Mouse (Mus musculus) limb, embryonic 15.5 days (tissue): Measurements from ENCODE around the gene Slc15a2. TPM values are rescaled to one million over a fixed set of nuclear protein-coding genes. Genes with fewer than 3 reads are reported as not detected.

Experiments used
- ATAC-seq: fragments of 200-750 bp; cut with Nextera tagmentation; 2 replicates; pipeline ENCODE4 v1.8.0; 2017; ENCODE audit warnings: low read depth, moderate TSS enrichment; ENCODE audit not compliant: insufficient number of reproducible peaks, low FRiP score, low TSS enrichment
- H3K27ac ChIP-seq: fragments of 300-500 bp; sonication (generic); 2 replicates; pipeline ENCODE4 v1.5.1; 2015; ENCODE audit warnings: moderate library complexity, mild to moderate bottlenecking, inconsistent platforms
- H3K27me3 ChIP-seq: fragments of 300-500 bp; sonication (generic); 2 replicates; pipeline ENCODE4 v1.6.1; 2015; ENCODE audit warnings: inconsistent platforms
- H3K36me3 ChIP-seq: fragments of 300-500 bp; sonication (generic); 2 replicates; pipeline ENCODE4 v1.6.1; 2015; ENCODE audit warnings: inconsistent platforms
- H3K4me1 ChIP-seq: fragments of 300-500 bp; sonication (generic); 2 replicates; pipeline ENCODE4 v1.6.1; 2015; ENCODE audit warnings: inconsistent platforms
- H3K4me2 ChIP-seq: fragments of 300-500 bp; sonication (generic); 2 replicates; pipeline ENCODE4 v1.6.1; 2015; ENCODE audit warnings: mild to moderate bottlenecking, inconsistent platforms
- H3K4me3 ChIP-seq: fragments of 300-500 bp; sonication (generic); 2 replicates; pipeline ENCODE4 v1.5.1; 2015; ENCODE audit warnings: mild to moderate bottlenecking, inconsistent platforms
- H3K9ac ChIP-seq: fragments of 300-500 bp; sonication (generic); 2 replicates; pipeline ENCODE4 v1.6.1; 2015; ENCODE audit warnings: inconsistent platforms
- H3K9me3 ChIP-seq: fragments of 300-500 bp; sonication (generic); 2 replicates; pipeline ENCODE4 v1.6.1; 2016; ENCODE audit warnings: inconsistent platforms
- WGBS: fragments of 180-500 bp; shearing (Covaris S2); methylation state at CpG from one replicate; pipeline ENCODE4 v1.1.7; 2015; 5-methylcytosine and 5-hydroxymethylcytosine counted together
- polyA plus RNA-seq: library from polyadenylated mRNA; unstranded; fragments of >200 nt; fragmentation: Nextera tagmentation; extraction: Ambion mirVana; gene quantifications from 2 replicates; pipeline ENCODE4 v1.2.1, GENCODE M21; 2015

Slc15a2 gene
- polyA plus RNA-seq, 1 experiment from 2014 or later, result 4.9 TPM

DNA sequence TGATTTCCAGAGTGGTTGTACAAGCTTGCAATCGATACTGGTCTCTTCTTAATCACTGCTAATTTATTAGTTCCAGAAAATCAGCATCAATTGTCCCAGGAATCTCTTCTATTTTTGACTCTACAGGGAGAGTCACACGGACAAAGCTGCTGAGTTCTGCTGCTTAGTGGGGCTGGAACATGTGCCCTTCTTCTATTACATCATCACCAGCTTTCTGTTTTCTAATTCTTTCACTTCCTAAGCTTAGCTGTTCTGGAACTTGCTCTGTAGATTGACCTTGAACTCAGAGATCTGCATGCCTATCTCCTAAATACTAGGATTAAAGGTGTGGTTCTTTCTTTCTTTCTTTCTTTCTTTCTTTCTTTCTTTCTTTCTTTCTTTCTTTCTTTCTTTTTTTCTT is 13.6 kb upstream of the Slc15a2 start:
- Histone ChIP-seq H3K9ac (no peak overlapping the region), H3K27ac (no peak overlapping the region), H3K36me3 (no peaks in the 10 kb centered on the region), H3K4me1 (no peaks in the 10 kb centered on the region), H3K4me3 (no peak overlapping the region), H3K4me2 (no peak overlapping the region), H3K9me3 (no peaks in the 10 kb centered on the region), H3K27me3 (no peaks in the 10 kb centered on the region)
- WGBS, result 70% methylated on average over 2 of the region's 2 CpGs
- no peak for ATAC-seq

DNA sequence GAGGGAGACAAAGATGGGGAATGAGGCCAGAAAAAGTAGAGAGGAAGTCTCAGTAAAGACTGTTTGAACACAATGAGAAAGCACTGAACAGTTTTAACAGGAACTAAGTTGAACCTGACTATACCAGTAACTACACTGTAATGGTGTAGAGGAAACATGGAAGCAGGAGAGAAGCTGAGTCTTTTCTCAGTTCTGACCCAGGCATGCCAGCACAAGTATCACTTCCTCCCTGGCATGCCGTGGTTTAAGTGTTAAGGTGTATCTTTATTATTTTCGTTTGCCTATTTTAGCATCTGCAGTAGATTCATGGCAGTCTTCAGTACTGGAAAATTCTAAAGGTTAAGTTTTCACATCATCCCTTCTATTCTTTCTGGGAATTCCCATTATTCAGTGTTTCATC is 10.2 kb upstream of the Slc15a2 start:
- no peaks in the 10 kb centered on the region for H3K9me3 ChIP-seq
- H3K36me3 ChIP-seq, result no peaks in the 10 kb centered on the region
- no peak overlapping the region for H3K9ac ChIP-seq
- H3K4me1 ChIP-seq, result no peaks in the 10 kb centered on the region
- ATAC-seq, result no peak
- no peak overlapping the region for H3K4me3 ChIP-seq
- no peaks in the 10 kb centered on the region for H3K27me3 ChIP-seq
- no peak overlapping the region for H3K4me2 ChIP-seq
- WGBS, result 63% methylated on average over 2 of the region's 2 CpGs
- no peak overlapping the region for H3K27ac ChIP-seq

DNA sequence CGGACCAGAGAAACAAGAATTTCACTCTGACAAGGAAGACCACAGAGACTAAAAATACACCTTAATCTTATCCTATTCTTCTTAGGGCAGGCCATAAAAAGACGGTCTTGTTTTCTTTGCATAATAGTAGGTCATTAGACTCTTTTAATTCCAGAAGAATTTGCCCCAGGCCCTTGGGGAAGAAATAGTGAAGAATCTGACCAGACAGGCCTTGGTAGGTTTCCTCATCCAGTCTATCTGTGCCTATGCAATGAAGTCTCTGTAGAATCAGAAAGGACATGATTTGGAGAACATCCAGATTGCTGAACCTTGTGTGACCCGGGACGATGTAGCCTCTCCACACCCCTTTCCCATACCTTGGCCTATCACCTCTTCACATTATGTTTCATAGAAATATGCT is 5.4 kb upstream of the Slc15a2 start:
- WGBS, result 79% methylated on average over 4 of the region's 4 CpGs
- no peak overlapping the region for H3K4me2 ChIP-seq
- H3K9me3 ChIP-seq, result no peaks in the 10 kb centered on the region
- no peaks in the 10 kb centered on the region for H3K27me3 ChIP-seq
- no peak overlapping the region for H3K27ac ChIP-seq
- H3K4me1 ChIP-seq, result no peaks in the 10 kb centered on the region
- H3K9ac ChIP-seq, result no peak overlapping the region
- H3K36me3 ChIP-seq, result no peaks in the 10 kb centered on the region
- no peak overlapping the region for H3K4me3 ChIP-seq
- no peak for ATAC-seq

DNA sequence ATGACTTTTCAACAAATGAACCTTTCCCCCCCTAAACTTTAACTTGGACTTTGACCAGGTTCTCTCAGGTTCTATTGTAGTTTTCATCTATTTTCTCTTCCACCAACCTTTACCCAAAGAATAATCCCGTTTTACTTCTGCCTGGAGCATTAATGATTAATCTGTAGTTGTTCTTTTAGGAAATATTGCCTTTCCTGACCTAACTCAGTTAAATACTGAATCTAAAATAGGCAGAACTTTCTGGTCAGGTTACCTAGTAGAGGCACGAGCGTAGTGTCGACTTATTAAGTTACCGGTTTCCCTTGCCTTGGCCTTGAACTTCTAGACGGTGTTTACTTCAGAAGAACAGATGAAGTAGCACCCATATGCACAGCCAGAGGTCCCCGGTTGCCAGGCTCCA is 1.7 kb upstream of the Slc15a2 start:
- Histone ChIP-seq H3K4me2 (no peak overlapping the region), H3K27ac (no peak overlapping the region), H3K9ac (no peak overlapping the region), H3K36me3 (no peaks in the 10 kb centered on the region), H3K4me1 (peaks cover 6% of the 10 kb centered on the region), H3K4me3 (no peak overlapping the region), H3K9me3 (no peaks in the 10 kb centered on the region), H3K27me3 (no peaks in the 10 kb centered on the region)
- ATAC-seq, result no peak
- WGBS, result 86% methylated on average over 7 of the region's 7 CpGs

DNA sequence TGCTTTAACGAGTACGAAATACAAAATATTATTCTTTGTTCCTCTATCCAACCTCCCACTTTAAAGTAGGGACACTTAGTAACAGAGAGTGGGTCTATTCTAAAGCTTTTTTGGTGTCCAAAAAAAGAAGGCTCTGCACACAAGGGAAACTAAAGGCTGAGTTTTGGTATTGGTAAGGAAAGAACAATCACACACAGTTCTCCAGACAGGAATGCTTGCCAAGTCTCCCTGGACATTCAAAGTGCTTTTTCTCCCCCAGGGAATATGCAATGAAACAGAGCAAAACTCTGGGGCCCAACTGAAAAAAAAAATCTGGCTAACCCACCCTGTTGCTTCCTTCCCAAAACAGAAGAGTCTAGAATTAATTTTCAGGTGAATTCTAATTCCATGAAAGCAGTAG is 616 bp downstream of the Slc15a2 start:
- Histone ChIP-seq H3K9ac (no peak overlapping the region), H3K4me1 (peaks cover 6% of the 10 kb centered on the region), H3K4me3 (no peak overlapping the region), H3K36me3 (no peaks in the 10 kb centered on the region), H3K9me3 (no peaks in the 10 kb centered on the region), H3K27ac (no peak overlapping the region), H3K27me3 (no peaks in the 10 kb centered on the region), H3K4me2 (no peak overlapping the region)
- ATAC-seq, result no peak
- 88% methylated on average over 2 of the region's 2 CpGs for WGBS

DNA sequence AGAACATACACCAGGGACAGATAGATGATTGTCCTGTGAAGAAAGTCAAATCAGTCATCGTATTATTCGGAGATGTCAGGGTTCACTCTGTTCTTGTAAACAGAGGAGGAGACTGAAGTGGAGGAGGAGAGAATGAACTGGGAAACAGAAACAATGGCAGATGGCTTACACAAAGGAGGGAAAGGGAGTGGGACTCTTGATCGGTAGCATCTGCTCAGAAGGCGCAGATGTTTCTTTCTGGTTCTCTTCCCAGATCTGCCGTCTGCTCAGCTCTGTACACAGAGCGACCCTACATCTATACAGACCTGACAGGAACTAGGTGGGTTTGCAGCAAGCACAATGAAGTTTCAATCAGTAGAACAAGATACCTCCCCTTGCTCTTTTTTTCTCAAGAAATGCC is 9.1 kb downstream of the Slc15a2 start:
- no peaks in the 10 kb centered on the region for H3K9me3 ChIP-seq
- no peaks in the 10 kb centered on the region for H3K4me1 ChIP-seq
- no peak overlapping the region for H3K27ac ChIP-seq
- H3K36me3 ChIP-seq, result no peaks in the 10 kb centered on the region
- H3K9ac ChIP-seq, result no peak overlapping the region
- no peak overlapping the region for H3K4me3 ChIP-seq
- WGBS, result 82% methylated on average over 6 of the region's 6 CpGs
- no peak for ATAC-seq
- H3K4me2 ChIP-seq, result no peak overlapping the region
- H3K27me3 ChIP-seq, result no peaks in the 10 kb centered on the region

DNA sequence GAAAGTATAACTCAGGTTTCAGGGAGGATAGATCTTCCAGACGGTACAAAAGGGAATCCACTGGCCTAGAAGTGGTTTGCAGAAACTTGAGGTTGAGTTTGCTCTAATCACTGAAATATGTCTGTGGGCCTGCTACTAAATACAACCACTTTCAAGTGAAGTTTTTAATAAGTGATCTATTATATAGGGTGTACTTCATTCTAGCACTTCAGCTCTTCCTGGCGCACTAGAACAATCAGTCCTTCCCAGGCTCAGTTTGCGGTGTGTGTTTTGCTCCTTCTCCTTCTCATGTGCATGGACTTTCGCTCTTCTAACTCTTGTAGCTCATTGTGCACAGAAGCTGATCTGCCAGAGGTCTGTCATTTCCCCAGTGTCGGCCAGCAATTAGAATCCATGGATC is 11.8 kb downstream of the Slc15a2 start:
- Histone ChIP-seq H3K27ac (no peak overlapping the region), H3K9ac (no peak overlapping the region), H3K4me2 (no peak overlapping the region), H3K4me3 (no peak overlapping the region), H3K36me3 (no peaks in the 10 kb centered on the region), H3K9me3 (no peaks in the 10 kb centered on the region), H3K27me3 (no peaks in the 10 kb centered on the region), H3K4me1 (no peaks in the 10 kb centered on the region)
- WGBS, result 89% methylated on average over 5 of the region's 5 CpGs
- ATAC-seq, result no peak

DNA sequence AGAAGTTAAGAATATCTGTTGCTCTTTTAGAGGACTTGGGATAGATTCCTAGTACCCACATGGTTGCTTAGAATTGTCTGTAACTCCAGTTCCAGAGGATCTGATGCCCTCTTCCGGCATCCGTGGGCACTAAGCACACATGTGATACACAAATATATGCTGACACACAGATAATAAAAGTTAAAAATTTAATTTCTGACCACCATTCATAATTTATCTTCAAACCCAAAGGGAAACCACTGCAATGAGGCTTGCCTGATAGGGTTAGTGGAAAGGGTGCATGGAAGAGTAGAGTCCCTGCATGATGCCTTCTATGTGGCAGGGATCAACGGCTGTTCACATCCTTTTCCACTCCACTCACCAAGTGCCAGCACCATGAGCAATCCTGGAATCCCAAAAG is 13.1 kb downstream of the Slc15a2 start:
- ATAC-seq, result no peak
- 95% methylated on average over 3 of the region's 3 CpGs for WGBS
- H3K27ac ChIP-seq, result no peak overlapping the region

DNA sequence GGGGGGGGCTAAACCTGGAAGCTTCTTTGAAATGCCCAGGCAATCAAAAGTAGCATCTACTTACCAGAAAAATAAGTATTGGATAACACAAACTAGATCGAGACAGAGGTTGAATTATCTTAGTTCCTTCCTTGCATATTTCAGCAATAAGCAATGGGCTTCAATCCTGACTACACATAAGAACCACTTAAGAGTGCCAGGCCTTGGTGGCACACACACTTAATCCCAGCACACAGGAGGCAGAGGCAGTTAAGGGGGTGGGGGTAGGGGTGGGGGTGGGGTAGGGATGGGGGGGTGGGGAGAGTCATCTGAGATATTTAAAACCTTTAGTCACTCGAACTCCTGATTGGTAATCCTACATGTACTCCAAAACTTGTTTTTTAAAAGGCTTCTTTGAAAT is 13.5 kb downstream of the Slc15a2 start:
- no peak overlapping the region for H3K9ac ChIP-seq
- H3K4me3 ChIP-seq, result no peak overlapping the region
- no peaks in the 10 kb centered on the region for H3K36me3 ChIP-seq
- ATAC-seq, result no peak
- H3K27me3 ChIP-seq, result no peaks in the 10 kb centered on the region
- no peaks in the 10 kb centered on the region for H3K9me3 ChIP-seq
- H3K4me2 ChIP-seq, result no peak overlapping the region
- WGBS, result 84% methylated on average over 2 of the region's 2 CpGs
- no peak overlapping the region for H3K27ac ChIP-seq
- H3K4me1 ChIP-seq, result no peaks in the 10 kb centered on the region

More for the DNA sequence above, 13.1 kb downstream of the Slc15a2 start:
- H3K4me2 ChIP-seq, result no peak overlapping the region
- H3K4me3 ChIP-seq, result no peak overlapping the region
- no peaks in the 10 kb centered on the region for H3K4me1 ChIP-seq
- H3K36me3 ChIP-seq, result no peaks in the 10 kb centered on the region
- H3K9ac ChIP-seq, result no peak overlapping the region
- no peaks in the 10 kb centered on the region for H3K9me3 ChIP-seq
- no peaks in the 10 kb centered on the region for H3K27me3 ChIP-seq

DNA sequence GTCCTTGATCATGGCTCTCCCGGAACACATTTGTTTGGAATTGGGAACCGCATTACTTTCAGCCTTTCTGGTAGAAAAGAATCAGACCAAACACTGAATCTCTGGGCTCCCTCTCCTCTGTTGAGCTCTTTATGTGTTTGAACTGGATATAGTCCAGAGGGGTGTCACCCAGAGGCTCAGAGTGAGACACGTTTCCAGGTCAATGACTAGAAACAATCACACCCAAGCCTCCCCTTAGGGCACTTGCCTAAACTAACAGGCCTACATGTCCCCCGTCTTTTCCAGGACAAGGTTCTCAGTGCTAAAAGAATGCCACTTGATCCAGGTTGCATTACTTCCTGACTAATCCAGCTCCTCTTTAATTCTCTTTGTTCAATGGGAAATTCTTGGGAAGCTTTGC is 13.9 kb downstream of the Slc15a2 start:
- Histone ChIP-seq H3K36me3 (no peaks in the 10 kb centered on the region), H3K4me2 (no peak overlapping the region), H3K4me3 (no peak overlapping the region), H3K27ac (no peak overlapping the region), H3K4me1 (no peaks in the 10 kb centered on the region), H3K9me3 (no peaks in the 10 kb centered on the region), H3K9ac (no peak overlapping the region), H3K27me3 (no peaks in the 10 kb centered on the region)
- ATAC-seq, result no peak
- 67% methylated on average over 4 of the region's 4 CpGs for WGBS

DNA sequence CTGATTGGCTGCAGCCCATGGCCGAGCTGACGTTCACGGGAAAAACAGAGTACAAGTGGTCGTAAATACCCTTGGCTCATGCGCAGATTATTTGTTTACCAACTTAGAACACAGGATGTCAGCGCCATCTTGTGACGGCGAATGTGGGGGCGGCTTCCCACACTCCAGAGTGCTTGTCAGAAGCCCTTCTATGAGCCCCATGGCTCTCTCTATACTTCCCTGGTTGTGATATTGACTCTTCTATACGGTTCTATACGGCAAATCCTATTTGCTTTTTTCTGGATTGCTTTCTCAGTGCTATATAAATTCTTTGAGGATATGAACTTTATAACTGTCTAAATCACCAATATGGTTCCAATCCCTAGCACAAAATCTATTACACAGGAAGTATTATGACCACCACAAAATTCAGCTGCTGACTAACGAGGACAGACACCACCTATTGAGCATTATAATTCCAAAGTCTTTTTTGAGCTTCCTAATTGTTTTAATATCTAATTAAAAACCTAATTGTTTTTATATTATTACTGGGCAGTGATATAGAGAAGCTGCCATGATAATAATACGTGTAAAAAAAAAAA is 14.5 kb downstream of the Slc15a2 start:
- no peaks in the 10 kb centered on the region for H3K36me3 ChIP-seq
- no peak overlapping the region for H3K4me3 ChIP-seq
- no peaks in the 10 kb centered on the region for H3K9me3 ChIP-seq
- no peak overlapping the region for H3K9ac ChIP-seq
- no peak overlapping the region for H3K27ac ChIP-seq
- no peak for ATAC-seq
- H3K4me1 ChIP-seq, result no peaks in the 10 kb centered on the region
- no peak overlapping the region for H3K4me2 ChIP-seq
- H3K27me3 ChIP-seq, result no peaks in the 10 kb centered on the region
- WGBS, result 80% methylated on average over 9 of the region's 13 CpGs

DNA sequence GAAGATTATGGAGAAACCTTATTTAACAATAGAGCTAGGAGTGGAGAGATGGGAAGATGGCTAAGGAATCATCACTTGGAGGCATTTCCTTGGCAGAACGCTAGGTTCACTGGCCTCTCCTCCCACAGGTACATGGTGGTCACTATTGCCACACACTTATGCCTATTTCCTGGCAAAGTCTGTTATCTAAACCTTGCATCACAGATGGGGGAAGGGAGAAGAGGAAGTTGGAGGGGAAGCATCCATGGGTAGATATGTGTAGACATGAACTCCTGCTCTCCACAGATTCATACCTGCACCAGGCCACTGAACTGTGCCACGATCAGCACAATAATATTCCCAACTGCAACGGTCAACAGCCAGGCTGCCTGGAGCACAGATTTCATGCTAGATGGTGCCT is 32.8 kb downstream of the Slc15a2 start:
- Histone ChIP-seq H3K36me3 (no peaks in the 10 kb centered on the region), H3K4me1 (no peaks in the 10 kb centered on the region), H3K4me3 (no peak overlapping the region), H3K4me2 (no peak overlapping the region), H3K27me3 (no peaks in the 10 kb centered on the region), H3K9me3 (no peaks in the 10 kb centered on the region), H3K9ac (no peak overlapping the region), H3K27ac (no peak overlapping the region)
- 91% methylated on average over 3 of the region's 3 CpGs for WGBS
- ATAC-seq, result no peak

DNA sequence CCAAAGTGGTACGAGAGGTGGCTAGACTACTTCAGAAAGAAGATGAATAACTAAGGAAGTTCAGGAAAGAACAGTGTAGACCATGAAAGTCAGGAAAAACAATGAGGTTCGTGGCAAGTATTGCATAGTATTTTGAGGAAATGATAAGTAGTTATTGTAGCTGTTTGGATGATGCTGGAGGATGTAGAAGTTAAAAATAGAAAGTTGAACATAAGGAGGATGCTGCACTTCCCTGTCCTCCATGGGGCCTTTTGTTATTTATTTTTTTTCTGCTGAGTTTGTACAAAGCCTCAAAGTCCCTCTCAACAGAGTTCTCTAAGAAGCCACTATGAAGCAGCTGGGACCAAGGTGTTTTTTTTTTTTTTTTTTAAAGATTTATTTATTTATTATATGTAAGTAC is 37.0 kb downstream of the Slc15a2 start:
- H3K4me3 ChIP-seq, result no peak overlapping the region
- no peaks in the 10 kb centered on the region for H3K27me3 ChIP-seq
- no peak overlapping the region for H3K27ac ChIP-seq
- WGBS, result 67% methylated on average over 2 of the region's 2 CpGs
- no peaks in the 10 kb centered on the region for H3K9me3 ChIP-seq
- no peak overlapping the region for H3K9ac ChIP-seq
- no peaks in the 10 kb centered on the region for H3K4me1 ChIP-seq
- no peak overlapping the region for H3K4me2 ChIP-seq
- no peak for ATAC-seq
- H3K36me3 ChIP-seq, result no peaks in the 10 kb centered on the region
